Mouse (Mus musculus) left cerebral cortex, adult 18-20 months (tissue): ENCODE data around the gene Scml4. TPM values are rescaled to one million over a fixed set of nuclear protein-coding genes. Genes with fewer than 3 reads are reported as not detected.

Experiments
- DNase-seq, 2 experiments: peaks; one replicate each; pipeline ENCODE4 v3.0.0; 2021 to 2022; ENCODE audit warnings: low spot score in 2 of 2, mixed read lengths in 1 of 2
- total RNA-seq, 2 experiments: library from RNA; stranded (reverse); gene quantifications; 2 replicates each; pipeline ENCODE4 v1.2.3; 2021

Gene Scml4
- total RNA-seq, 2 experiments from 2014 or later = 2.5 to 3.6 TPM

DNA sequence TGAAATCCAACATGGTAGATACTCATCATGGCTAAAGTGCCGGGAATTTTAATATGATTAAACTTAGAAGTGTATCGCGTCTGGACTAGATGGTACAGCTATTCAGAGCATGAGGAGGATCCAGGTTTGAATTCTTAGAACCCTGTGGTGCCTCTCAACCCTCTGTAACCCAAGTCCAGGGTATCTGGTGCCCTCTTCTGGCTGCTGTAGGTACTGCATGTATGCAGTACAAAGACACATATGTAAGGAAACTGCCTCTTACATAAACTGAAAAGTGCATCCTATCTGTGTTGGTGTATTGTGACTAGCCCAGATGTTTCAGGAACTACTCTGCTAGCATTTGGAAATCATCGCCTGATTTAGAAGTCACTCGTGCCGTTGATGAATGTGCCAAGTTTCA is 129.7 kb downstream of the Scml4 start:
- DNase-seq = peak; percentile 41 to 73

DNA sequence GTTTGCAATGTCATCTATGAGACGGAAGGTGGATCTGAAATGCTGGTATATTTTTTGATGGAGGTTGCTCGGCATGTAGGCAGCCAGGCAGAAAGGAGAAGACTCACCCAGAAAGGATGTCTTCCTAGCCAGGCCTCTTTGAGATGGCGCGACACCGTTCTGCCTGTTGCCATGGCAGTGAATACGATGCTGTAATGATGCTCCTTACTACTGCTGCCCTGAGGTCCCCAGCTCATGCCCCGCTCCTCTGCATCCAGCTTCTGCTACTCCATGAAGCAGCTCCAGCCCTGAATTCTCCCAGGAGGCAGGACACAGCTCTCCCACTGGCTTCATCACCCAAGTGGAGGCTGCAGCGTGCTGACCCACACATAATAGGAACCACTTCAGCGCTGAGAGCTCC is 130.8 kb downstream of the Scml4 start:
- no peak for DNase-seq

DNA sequence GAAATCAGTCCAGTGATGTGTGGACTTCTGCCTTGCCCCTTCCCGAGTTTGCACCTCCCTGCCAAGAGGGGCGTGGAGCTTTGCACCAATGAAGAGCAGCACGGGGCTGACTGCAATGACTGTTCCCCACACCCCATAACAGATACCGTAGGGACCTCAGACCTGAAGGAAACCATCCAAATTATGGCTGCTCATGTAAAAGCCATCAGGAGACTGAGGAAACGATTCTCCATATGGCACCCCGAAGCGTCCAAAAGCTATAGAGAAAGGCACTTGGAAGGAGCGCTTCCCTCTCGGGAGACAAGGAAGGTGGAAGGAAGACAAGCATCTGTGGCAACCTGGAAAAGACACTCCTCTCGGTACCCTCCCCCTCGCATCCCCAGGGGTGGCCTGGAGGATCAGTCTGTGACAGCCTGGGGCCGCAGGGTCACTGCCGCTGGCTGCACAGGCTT is 134.2 kb downstream of the Scml4 start:
- DNase-seq = no peak

DNA sequence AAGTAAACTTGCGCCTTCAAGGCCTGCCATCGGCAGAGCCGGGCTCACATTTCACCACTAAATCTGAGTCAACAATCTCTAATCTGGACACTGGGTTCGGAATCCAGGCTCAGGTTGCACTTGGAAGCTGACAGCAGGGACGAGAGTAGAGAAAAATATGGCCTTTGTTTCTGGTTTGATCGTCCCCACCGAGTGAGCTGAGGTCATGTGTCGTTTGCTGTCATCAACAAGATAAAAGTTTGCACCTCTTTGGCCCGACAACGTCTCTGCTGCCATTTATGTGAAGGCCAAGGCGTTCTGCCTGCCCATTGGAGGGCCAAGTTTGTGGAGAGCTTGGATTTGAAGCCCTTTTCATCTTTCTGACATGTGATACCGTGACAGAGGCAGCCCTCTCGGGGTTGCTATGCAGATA is 135.3 kb downstream of the Scml4 start:
- no peak for DNase-seq

DNA sequence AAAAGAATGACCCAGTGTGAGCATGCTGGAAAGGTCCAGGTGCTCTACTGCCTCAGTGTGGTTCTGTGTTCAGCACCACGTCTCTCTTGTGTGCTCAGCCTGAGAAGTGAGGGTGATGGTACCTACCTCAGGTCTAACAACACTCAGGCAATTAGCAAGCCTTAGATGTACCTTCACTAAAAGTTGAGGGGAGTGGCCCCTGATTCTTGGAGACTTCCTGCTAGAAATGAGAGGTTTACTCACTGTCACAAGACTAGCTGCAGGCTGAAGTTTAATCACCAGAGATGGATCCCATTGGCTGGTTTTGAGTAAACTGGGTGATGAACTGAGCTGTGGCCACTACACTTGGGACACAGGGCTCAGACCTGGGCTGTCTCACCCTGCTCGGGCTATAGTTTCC is 137.1 kb downstream of the Scml4 start:
- no peak for DNase-seq

DNA sequence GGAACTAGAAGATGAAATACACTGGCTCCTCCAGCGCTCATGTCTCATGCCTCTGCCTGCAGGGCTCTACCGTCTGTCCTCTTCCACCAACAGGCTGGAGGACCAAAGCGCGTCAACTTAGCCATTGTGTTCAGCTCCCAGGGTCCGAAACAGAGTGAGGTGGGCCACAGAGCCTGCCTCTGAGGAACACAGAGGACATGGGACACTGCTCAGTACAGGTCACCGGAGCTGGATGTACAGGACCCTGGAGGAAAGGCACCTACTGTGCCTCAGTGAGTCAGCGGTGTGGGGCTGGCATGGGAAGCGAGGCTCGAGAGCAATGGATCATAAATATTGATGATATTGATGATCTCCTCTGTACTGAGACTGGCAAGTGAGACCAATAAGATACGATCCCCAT is 139.2 kb downstream of the Scml4 start:
- no peak for DNase-seq

DNA sequence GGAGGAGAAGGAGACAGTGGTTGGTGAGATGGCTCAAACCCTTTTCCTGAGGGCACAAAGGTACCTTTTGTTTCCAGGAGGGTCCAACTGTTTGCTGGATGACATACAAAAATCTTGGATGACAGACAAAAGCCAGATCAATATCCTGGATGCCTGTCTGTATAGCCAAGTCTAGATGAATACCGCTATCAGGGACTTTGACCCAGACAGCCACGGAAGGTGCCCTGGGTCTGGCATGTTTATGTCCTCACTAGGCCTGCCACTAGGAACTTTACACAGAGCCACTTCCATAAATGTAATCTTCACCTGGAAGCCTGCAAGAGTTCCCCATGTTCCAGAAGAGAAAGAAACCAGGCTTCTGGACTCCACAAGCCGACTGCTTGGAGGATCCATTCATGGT is 141.3 kb downstream of the Scml4 start:
- DNase-seq = no peak

DNA sequence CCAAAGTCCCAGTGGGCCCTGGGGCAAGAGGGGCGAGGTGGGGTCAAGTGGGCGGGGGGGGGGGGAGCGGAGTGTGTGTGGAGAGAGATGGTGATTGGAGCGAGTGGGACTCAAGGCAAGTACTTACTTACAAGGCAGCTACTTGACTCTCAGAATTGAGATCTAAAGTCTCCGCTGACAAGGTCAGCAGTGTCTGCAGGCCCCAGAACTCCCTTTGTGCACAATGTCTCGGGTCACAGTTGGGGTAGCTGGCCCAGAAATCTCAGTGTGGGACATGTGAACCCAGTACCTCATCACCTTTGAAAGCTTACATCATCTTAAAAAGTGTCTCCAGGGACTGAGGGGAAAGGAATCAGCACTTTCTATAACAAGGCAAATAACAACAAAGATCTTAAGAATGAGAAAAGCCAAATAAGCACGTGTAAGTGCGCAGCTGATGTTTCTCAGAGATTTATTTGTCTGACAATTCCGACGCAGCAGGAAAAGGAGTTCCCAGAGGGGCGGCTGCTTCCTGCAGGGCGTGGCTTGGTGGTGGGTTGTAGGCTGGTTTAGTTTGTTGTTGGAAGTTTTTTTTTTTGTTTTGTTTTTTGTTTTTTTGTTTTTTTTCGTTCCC is 142.0 kb downstream of the Scml4 start:
- DNase-seq = no peak

DNA sequence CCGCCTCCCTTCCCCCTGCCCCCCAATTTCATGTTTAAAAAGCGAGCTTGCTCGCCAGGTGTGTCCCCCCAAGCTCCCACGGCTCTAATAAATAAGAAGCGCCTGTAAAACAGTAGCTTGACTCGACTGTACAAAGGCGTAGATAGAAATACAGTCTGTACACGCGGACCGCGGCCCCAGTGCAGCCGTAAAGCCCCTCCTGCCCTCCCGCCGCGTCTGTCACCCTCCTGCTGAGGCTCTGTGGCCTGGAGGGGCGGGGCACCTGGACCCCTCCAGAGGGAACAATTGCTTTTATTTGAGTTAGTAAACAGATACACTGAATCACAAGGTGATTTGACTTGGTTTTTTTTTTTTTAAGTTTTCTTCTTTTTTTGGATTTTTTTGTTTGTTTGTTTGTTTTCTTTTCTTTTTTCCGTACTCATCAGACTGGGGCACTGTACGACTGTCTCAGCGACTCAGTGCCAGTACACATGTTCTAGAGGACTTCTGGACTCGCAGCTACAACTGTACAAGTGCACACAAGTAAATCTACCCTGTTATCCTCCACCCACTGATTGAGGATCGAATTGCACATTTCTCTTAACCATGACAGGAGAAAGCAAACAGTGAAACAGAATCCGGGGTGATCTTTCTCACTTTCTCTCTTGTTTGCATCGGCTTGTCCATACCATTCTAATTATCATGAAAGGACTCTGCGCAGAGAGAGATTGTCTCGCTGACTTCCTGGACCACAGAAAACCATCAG is 142.7 kb downstream of the Scml4 start:
- DNase-seq = no peak

DNA sequence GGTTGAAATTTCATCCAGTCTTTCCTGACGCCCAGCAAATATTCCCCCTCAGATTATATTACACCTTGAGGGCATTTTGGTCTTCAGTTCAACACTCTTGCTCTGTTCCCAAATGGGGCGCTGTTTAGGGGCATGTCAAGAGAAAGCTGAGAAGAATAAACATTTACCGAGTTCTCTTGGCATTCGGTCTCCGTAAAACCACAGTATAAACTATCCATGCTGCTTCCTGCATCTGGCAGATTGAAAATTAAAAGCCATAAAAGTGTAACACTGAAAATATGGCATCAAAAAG is 143.2 kb downstream of the Scml4 start:
- DNase-seq = no peak

DNA sequence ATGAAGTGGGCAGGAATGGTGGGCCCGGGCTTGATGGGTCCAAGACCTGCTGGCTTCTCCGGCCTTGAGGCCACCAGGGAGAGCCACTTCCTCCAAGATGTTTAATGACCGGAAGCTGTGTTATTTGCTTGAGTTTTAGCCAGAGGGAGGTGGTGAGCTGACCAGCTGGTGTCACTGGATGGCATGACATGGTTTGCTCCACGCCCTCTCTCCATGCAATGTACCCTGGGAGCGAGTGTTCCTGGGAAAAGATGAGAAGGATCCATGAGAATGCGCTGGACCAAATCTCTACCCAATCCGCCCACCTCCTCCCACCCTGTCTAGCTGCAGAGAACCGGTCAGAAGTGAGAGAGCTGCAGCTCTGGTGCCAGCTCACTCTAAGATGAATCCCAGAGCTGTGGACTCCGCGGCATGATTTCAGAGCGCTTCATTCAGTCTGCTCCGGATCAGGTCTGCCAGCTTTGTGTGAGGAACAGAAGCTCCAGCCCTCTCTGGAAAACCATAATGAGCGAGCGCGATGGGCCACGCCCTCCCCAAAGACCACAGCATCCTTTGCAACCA is 144.1 kb downstream of the Scml4 start:
- peak; percentile 31 to 48 for DNase-seq

DNA sequence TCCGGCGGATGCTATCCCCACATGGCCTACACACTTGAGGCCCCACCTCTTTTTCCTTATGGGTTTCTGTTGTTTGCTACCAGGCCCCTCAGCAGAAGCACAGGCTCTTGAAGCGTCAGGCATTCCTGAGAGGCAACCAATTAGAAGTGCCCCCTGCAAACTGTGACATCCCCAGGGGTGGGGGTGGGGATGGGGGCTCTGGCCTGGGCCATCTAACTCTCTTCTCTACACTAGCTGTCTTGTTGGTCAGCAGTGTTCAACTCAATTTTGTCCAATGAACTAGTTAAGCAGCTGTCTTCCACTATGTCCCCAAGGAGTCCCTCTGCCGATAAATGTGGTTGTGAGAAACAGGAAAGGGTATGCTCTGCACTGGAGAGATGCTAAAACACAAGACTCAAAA is 144.9 kb downstream of the Scml4 start:
- no peak for DNase-seq

DNA sequence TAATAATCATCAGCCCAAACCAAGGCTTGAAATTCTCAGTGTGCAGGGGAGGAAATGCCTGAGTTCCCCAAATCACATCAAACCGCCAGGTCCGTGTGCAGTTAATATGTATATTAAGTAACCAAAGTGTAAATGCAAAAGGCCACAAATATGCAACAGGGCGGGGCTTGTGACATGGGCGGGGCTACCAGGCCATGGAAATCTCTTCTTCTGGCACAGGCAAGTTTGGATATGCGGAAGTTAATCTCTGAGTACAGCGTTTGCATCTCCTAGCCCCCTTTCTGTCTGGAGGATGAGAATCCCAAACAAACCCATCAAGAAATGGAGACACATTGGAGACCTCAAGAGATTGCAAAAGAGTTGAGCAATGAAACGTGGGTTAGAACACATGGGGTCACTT is 145.5 kb downstream of the Scml4 start:
- DNase-seq = no peak

DNA sequence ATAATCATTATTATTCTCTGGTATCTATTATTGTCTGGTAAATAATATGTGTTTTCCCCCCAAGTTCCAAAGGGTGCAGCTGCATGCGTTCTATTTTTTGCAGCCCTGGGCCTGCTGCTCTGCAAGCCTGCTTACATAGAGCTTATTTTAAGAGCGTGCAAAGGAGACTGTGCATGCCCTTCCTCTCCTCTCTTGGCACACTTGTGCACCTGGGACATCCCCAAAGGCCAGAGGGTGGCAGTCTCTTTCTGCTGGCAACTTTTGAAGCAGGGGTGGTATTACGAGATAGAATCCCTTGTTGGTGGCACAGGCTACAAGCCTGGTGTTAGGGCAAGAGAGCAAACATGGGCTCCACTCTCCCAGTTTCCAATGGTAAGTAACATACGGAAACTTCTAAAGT is 146.4 kb downstream of the Scml4 start:
- DNase-seq = no peak

DNA sequence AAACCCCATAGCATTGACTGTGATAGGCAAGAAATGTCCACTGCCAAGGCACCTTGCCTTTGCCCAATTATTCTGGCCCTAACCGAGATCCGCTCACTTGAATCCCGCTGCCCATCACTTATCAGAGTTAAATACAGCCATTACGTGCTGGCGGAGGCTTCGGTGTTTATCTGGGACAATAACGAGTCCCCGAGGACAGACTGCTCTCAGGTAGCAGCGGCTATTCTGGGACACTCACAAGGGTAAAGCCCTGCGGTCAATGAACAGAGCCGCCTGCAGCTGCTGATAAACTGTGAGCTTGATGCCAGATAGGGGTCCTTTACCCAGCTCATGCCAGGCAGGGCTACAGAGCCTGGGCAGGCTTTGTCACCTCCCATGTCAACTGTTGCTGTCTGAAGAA is 147.9 kb downstream of the Scml4 start:
- no peak for DNase-seq

Other genes starting within 250 kb of the Scml4 start
- gene Sec63, start 98.9 kb upstream of the Scml4 start, total RNA-seq = 10 to 100 TPM; 51.3 to 51.7 TPM